Mouse (Mus musculus) left cerebral cortex, postnatal 14 days (tissue): ENCODE measurements around the gene Ddx20. TPM values are rescaled to one million over a fixed set of nuclear protein-coding genes. Genes with fewer than 3 reads are reported as not detected.
A peak's percentile ranks its signal among the peaks of the same experiment; 100 is the strongest.

Experiments
- DNase-seq, 2 experiments: peaks; one replicate each; pipeline ENCODE4 v3.0.0; 2021 to 2022; ENCODE audit warnings: low spot score in 2 of 2, mixed read lengths in 1 of 2
- intact Hi-C: fragments of 180-260 bp; cut with DNase I; formaldehyde crosslinking; loops from one replicate; pipeline ENCODE4 v1.15.1; 2025
- total RNA-seq, 2 experiments: library from RNA; stranded (reverse); gene quantifications; 2 replicates each; pipeline ENCODE4 v1.2.3; 2021

The Ddx20 gene
- total RNA-seq, 2 experiments from 2014 or later: 11.1 to 11.4 TPM

DNA sequence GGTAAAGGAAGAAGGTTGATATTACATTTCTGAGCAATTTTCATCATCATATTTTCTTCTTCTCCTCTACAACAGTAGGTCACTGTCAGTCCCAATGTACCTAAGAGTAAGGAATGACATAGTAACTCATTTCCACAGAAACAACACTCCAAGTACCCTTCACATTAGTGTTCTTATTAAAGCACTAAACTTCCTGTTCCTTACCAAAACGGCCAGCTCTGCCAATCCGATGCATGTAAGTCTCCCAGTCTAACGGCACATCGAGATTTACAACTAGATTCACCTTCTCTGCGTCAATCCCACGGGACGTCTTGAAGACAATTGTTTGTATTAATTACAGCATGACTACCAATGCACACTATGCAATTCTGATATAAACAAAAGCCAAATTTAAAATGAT lies 7.0 kb downstream of the Ddx20 start:
- intact Hi-C loops: no loop called here
- DNase-seq: no peak

DNA sequence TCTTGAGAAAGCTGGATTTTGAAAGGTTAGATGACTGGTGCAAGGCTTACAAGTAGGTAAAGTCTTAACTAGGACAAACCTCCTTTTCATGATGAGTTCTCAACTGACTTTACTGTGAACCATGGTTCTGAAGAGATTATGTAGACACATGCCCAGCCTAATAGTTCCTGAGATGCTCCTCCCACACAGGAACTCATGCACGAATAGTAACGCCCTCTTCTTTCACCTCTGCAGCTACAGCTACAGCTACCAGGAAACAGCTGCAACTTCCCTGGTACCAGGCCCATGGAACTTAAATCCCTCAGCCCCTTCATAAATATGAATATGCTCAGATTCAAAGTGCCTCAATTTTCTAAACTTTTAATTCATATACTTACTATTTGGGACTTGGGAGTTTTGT lies 11.4 kb downstream of the Ddx20 start:
- intact Hi-C loops: loop anchor here (2.0 kb wide), 1 partner anchor 51 kb away; no protein-coding TSS in a partner anchor
- DNase-seq: no peak

DNA sequence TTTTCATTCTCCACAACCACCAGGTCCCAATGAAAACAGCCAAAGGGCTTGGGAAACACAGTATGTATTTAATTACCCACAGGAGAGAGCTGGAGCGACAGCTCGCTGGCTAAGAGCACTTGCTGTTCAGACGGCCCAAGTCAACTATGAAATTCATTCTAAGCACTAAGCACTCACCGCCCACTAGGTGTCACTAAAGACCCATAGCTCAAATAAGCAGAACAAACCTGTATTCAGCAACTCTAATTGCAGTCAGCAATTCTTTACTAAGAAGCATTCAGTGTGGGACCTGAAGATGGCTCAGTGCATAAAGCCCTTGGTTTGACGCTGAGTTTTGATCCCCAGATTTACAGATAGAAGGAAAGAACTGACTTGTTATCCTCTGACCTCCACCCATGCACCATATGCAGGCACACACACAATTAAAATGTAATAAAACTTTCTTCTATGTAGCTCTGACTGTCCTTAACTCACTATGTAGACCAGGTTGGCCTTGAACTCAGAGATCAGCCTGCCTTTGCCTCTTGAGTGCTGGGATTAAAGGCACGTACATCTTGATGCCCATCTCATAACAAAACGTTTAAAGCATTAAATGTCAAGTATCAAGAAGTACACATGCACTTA lies 12.7 kb downstream of the Ddx20 start:
- intact Hi-C loops: loop anchor here (2.0 to 5.0 kb wide), 2 partner anchors 52 to 228 kb away; no protein-coding TSS in a partner anchor
- peak; percentile 82 to 85 for DNase-seq

DNA sequence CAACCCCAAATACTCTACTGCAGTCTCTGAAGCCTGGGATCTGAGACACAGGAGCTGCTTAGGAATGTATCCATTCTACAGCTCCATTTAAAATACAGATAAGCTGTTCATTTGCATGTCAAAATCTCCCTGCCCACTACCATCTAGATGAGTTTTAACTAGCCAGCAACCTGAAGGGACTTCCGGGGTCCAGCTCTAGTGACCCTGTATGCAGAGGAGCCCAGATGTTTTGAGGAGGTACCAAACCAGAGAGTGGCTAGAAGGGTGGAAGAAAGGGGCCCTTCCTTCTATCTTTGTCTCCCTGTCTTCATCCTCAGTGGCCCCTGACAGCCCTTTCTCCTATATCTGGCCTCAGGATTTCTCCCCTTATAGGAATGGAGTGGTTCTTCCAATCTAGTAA lies 16.6 kb downstream of the Ddx20 start:
- intact Hi-C loops: loop anchor here (5.0 kb wide), 1 partner anchor 232 kb away; no protein-coding TSS in a partner anchor
- DNase-seq: no peak

DNA sequence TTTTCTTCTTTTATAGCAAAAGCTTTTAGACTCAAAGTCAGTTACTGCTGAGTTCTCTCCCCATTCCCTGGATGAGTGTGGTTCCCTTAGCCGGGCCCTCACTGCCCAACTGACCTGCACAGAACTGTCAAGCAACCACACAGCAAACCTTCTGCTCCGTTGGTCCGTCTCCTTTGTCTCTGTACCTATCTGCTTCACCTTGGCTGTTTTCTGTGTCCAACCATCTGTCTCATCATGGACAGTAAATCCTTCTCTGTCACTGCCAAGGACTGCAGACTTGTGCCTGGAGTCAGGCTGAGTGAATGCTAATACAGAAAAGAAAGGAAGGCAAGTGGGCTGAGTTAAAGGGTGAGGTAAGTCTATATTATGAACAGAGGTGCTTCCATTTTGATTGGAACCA lies 17.6 kb downstream of the Ddx20 start:
- intact Hi-C loops: loop anchor here (5.0 kb wide), 1 partner anchor 233 kb away; no protein-coding TSS in a partner anchor

DNA sequence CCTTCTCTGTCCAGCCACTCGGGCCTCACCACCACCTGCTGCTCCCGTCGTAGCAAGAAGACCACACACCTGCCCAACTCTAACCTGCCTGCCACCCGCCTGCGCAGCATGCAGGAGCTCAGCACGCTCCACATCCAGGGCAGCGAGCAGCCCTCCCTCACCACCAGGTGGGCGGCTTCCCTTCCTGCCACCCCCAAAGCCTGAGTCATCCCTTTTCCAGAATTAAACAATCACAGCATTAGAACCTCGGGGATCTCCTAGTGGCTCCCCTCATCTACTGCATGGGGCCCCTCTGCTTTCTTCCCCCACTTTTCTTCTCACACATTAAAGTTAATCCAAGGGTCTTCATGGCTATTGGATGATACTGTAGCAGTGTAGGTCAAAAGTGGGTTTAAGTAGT lies 19.2 kb downstream of the Ddx20 start:
- DNase-seq: peak in 1 of 2 experiments; percentile 36

More for the DNA sequence above, 17.6 kb downstream of the Ddx20 start:
- no peak for DNase-seq

DNA sequence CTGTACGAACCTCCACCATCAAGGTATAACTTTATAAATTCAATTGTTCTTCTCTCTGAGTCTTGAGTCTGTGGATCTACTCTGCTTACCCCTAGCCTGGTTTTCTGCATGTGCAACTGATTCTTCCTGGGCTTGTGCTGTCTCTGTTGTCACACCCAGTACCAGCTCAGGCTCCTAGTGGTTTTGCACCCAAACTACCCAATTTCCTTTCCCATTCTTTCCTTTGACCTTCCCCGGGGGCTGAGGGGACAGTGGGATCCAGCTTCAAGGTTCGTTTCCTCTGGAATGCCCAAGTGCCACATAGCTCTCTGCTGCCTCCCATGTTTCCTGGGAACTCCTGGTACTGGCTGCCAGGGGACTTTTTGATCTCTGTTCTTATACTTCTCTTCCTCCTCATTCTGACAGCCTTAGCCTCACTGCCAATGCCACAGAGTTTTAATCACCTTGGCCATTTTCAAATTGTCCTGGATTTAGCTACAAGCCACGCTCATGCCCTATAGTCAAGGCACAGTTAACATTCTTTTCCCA lies 20.3 kb downstream of the Ddx20 start:
- no peak for DNase-seq
- intact Hi-C loops: no loop called here

More for the DNA sequence above, 19.2 kb downstream of the Ddx20 start:
- intact Hi-C loops: no loop called here

DNA sequence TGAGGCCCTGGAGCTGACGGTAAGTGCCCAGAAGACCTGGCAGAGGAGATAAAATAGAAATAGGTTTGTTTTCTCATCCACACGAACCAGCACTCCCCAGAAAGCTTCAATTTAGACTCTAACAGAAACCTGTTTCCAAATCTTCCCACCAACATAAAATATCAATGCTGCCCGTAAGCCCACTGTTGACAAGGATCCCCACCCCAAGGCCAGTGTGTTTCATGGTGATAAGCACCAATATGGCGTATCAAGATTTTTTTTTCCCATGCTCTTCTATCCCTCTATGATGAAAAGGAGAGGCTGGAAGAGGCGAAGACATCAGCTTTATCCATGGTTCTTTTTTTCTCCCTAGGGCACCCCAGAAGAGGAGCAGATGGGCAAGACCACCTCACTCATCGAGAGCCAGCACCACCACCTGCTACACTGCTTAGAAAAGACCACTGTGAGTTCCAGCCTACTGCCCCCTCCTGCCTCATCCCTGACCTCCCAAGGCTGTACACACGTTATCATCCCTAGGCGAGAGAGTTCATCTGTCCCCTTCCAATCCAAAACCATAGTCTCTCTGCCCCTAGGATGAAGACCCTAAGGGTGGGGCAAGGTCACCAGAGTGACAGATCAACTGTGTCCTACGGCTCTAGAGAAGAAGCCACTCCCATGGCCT lies 22.1 kb downstream of the Ddx20 start:
- intact Hi-C loops: no loop called here

DNA sequence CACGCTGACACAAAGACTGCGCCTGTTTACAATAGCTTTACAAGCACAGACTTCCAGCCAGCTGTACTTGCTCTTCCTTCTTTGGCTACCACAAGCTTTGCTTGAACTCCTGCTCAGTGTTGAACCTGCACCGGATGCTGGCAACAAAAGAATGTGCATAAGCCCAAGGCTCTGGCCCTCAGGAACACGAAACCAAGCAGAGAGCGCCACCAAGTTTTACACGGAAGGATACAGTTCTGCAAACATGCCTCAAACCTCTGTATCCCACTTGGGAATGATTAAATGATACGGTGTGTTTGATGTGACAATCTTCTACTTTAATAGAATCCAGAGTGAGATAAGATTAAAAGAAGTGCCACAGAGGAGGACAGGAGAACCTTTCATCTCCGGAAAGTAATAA lies 24.3 kb downstream of the Ddx20 start:
- DNase-seq: no peak
- intact Hi-C loops: no loop called here

More for the DNA sequence above, 22.1 kb downstream of the Ddx20 start:
- DNase-seq: no peak

DNA sequence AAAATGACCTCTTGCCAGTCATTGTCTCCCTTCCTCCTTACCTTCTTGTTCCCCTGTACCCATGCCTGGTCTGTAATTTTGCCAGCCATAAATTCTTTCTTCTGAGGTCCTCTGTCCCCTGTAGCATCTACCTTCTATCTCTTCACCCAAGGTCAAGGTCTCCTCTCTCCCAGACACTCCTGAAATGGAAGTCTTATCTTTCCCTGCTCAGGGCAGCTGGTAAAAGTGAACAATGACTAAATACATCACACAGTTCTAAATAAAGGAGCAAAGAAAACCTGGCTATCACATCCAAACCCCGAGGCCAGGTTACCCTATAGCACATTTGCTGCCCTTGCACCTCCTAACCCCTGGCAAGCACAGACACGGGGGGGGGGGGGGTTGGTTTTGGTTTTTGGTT lies 26.8 kb downstream of the Ddx20 start:
- DNase-seq: no peak
- intact Hi-C loops: no loop called here

DNA sequence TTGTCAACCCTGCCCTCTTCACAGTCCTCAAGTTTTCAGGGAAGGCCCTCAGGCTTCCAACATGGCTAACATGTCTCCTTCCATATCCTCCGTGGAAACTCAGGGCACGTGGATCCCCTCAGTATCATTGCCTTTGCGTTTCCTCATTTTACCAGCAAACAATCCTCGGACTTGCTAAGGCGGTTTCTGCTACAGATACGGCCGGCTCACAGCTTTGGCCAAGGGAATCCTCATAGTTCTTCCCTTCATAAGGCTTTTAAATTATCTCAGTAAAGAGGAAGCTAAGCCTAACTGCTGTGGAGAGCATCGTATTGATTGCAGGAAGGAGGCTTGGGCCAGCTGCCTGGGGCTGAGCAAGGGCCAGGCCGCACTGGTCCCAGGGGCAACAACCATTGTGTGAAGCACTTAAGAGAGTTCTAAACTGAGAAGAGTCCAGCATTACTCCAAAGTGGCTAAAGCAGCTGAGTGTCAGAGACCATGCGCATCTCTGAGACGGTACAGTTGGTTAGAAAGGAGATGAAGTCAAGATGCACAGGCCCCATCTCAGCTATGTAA lies 32.3 kb downstream of the Ddx20 start:
- intact Hi-C loops: loop anchor here (10.0 kb wide), 1 partner anchor 580 kb away; no protein-coding TSS in a partner anchor
- no peak for DNase-seq

DNA sequence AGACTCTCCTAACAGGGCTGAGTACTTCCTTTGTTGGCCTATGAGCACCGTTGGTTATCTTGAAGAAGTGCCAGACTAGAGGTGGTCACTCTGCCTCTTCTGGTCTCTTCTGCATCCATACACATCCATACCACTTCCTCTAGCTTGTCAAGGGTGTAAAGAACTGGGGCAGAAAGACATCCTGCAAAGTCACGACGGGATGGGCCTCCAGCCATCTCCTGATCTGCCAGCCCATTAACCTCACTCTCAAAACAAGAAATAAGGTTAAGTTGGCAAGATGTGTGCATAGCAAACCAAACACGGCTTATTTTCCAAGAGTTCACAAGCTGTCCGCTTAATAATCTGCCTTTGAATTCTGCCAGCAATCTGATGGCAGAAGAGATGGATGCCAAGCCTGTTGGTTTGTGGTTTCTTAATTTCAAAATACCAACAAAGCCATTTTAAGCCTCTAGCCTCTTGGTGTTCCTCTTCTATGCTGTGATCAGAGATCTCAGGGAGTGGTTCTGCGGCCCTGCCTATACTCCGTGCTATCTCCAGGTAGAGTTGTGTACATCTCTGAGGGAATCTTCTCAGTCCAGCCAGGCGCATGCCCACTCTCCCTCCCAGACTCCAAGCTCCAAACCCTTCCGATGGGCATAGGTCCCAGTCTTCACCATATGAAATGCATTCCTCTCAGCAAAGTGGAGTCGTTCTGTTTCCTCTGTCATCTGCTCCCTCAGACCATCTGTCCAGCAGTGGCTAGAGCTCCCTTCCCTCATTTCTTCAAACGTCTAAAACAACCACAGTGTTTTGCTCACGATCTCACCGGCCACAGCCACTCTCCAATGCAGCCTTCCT lies 33.6 kb downstream of the Ddx20 start:
- DNase-seq: no peak
- intact Hi-C loops: loop anchor here (10.0 kb wide), 1 partner anchor 579 kb away; no protein-coding TSS in a partner anchor

DNA sequence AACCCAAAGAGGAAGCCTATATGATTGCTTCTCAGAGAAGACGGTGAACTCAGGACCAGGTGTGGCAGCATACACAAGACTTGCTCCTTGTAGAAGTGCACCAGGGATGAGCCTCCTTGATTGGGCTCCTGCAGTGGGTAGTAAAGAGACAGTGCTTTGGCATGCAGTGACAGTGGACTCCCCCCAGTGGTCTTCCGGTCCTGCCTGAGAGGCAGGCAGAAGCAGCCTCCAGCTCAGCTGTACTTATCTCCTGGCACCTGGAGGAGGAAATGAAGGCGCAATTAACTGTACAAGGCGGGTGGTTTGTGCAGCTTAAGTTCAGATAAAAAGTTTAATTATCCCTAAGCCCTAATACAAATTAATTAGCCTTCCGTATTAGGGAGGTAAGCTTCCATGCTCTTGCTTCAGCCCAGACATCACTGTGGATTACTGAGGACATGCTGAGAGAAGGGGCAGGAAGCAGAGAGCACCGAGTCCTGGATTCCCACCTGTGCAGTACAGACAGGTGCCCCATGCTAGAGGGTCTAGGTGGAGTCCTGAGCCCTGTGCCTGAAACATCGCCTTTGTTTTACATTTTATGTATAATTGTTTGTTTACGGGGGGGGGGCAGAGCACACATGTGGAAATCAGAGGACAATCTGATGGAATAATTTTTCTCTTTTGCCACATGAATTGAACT lies 38.3 kb downstream of the Ddx20 start:
- intact Hi-C loops: no loop called here
- DNase-seq: no peak

DNA sequence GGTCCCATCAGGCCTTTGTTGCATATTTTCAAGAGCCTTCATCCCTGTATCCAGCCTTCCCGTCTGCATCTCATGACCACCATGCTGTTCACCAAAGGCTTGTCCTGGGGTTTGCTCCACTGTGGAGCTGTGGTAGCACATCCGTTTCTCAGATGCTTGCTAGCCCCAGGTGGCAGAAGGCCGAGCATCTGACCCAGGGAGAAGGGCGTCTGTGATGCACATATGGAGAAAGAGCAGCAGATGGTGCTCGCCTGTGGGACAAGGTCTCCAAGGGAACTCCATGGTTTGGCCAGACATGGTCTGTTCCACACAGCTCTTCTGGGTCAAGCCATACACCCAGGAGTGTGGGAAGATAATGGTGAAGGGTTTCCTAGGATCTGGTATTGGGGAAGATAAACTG lies 43.8 kb downstream of the Ddx20 start:
- intact Hi-C loops: loop anchor here (5.0 kb wide), 1 partner anchor 191 kb away; the partner anchor contains the start of gene Kcnd3
- no peak for DNase-seq

DNA sequence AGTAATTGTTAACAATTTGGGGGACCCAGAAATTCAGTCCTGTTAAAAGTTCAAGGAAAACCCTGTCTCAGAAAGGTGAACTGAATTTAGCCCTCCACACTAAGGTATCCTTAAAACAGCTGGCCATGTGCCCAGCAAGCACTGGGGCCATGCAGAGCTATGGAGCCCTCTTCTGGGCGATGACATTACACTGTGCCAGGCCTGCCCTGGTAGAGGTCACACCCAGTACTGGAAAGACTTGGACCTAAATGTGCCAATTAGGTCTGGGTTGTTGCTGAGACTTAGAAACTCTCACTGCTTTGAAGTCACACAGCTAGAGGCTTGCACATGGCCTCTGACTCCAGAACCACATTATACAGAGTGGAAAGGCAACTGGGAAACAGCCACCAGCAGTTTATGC lies 45.2 kb downstream of the Ddx20 start:
- DNase-seq: peak in 1 of 2 experiments; percentile 46
- intact Hi-C loops: loop anchor here (5.0 kb wide), 1 partner anchor 190 kb away; the partner anchor contains the start of gene Kcnd3

DNA sequence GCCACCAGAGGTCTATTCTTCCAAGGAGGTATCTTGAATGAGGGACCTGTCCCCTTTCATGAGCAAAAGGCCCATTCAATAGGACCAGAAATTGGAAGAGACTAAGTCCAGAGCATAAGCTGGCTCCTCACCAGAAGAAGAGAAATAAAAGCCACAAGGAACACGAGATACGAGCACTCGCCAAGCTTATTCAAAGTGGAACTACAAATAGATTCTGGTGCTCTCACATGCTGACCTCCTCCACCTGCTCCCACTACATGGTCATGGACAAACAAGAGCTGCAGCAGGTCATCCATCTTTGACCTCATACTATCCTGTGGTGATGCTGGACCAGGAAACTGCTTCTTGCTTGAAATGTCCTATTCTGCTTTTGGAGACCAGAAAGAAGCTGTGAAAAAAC lies 54.4 kb downstream of the Ddx20 start:
- intact Hi-C loops: no loop called here
- DNase-seq: no peak

DNA sequence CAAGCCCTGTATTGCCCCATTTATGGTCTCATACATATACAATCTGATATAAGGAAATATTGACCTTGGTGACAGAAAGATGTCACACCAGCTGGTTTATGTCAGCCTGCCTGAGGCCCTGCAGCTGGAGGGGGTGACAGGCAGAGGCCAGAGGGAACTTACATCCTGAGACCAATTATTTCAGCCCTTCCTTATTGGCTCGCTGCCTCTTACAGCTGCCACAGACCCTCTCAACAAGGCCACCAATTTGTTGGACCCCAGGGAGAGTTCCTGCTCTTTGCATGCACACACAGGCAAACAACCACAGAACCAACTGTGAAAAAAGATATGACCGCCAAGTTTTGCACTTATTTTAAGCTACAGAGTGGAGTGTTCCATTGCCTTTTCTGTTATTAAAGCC lies 55.1 kb downstream of the Ddx20 start:
- intact Hi-C loops: no loop called here
- no peak for DNase-seq
